Mouse (Mus musculus) kidney, adult 2 months (tissue): ENCODE results near the gene Bcl2l1. TPM values are rescaled to one million over a fixed set of nuclear protein-coding genes. Genes with fewer than 3 reads are reported as not detected.

ENCODE experiments used
- DNase-seq: peaks from one replicate; pipeline ENCODE4 v3.0.0; 2021
- H3K27ac ChIP-seq: fragments of 200-500 bp; 2 replicates; pipeline ENCODE4 v1.5.1; 2012; ENCODE audit warnings: low read depth, low read length, control low read depth, inconsistent platforms; ENCODE audit not compliant: insufficient read depth
- H3K27me3 ChIP-seq: fragments of 200-500 bp; replicated peaks from 2 replicates; pipeline ENCODE4 v1.6.1; 2012; ENCODE audit warnings: mild to moderate bottlenecking, moderate library complexity, low read length, inconsistent platforms; ENCODE audit not compliant: control insufficient read depth, insufficient read depth
- H3K36me3 ChIP-seq: fragments of 200-500 bp; 2 replicates; pipeline ENCODE4 v1.6.1; 2012; ENCODE audit warnings: mild to moderate bottlenecking, moderate library complexity, low read length, inconsistent platforms; ENCODE audit not compliant: control insufficient read depth, insufficient read depth
- H3K4me1 ChIP-seq: fragments of 200-500 bp; 2 replicates; pipeline ENCODE4 v1.6.1; 2011; ENCODE audit warnings: low read length; ENCODE audit not compliant: control insufficient read depth, insufficient read depth
- H3K4me3 ChIP-seq: fragments of 200-500 bp; 2 replicates; pipeline ENCODE4 v1.5.1; 2011; ENCODE audit warnings: mild to moderate bottlenecking, low read depth, low read length, control low read depth; ENCODE audit not compliant: insufficient read depth
- CTCF ChIP-seq: fragments of 200-500 bp; conservative IDR thresholded peaks from 2 replicates; pipeline ENCODE4 v1.5.1; 2011; ENCODE audit warnings: low read depth, mild to moderate bottlenecking, control low read depth, low read length, moderate library complexity, mixed read lengths; ENCODE audit not compliant: insufficient read depth, insufficient read length
- POLR2A ChIP-seq: fragments of 200-500 bp; IDR thresholded peaks from one replicate; pipeline ENCODE4 v1.6.1; 2011; ENCODE audit warnings: low read depth, low read length, control low read depth
- WGBS: fragments of 180-500 bp; shearing (Covaris S2); methylation state at CpG from one replicate; pipeline ENCODE4 v1.1.7; 2018; 5-methylcytosine and 5-hydroxymethylcytosine counted together
- polyA plus RNA-seq: library from polyadenylated mRNA; depleted of rRNA; stranded (reverse); fragments of >200 nt; gene quantifications from 2 replicates; pipeline ENCODE4 v1.2.3, GENCODE M21; 2012

The Bcl2l1 gene
- polyA plus RNA-seq, 1 experiment: 126 TPM

DNA sequence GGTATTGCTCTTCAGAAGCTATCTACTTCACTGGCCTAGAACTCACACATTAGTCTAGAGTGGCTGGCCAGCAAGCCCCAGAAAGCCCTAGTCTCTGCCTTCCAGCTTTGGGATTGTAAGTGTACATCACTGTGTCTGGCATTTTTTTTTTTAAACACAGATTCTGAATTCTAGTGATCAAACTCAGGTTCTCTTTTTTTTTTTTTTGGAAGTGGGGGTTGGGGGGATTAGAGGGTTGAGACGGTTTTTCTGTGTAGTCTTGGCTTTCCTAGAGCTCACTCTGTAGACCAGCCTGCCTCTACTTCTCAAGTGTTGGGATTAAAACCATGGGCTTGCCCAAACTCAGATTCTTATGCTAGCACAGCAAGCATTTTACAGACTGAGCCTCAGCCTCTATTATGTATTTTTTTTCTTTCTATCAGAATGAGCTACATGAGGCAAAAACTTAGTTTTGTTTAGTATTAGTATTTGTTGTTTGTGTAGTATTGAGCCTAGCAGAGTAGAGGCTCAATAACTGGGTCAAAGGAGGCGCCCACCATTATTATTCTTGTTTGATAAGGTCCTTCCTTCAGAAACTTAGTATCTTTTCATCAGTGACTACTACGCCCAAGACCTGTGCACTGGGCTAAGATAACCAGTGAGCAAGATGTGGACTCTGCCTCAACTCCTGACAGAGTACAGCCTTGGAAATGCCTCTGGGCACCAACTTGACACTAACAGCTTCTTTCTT, 6.9 kb downstream of the Bcl2l1 start:
- no peak for TF ChIP-seq CTCF
- no peak for TF ChIP-seq POLR2A
- Histone ChIP-seq H3K27me3 (no peaks in the 10 kb centered on the region), H3K4me3 (no peak overlapping the region), H3K4me1 (peaks cover 50% of the 10 kb centered on the region), H3K36me3 (peaks cover 2% of the 10 kb centered on the region; the same call in 1 of the 2 replicates), H3K27ac (peak overlapping the region; percentile 24; the same call in 1 of the 2 replicates)
- WGBS: 75% methylated on average over 3 of the region's 3 CpGs
- DNase-seq: no peak

DNA sequence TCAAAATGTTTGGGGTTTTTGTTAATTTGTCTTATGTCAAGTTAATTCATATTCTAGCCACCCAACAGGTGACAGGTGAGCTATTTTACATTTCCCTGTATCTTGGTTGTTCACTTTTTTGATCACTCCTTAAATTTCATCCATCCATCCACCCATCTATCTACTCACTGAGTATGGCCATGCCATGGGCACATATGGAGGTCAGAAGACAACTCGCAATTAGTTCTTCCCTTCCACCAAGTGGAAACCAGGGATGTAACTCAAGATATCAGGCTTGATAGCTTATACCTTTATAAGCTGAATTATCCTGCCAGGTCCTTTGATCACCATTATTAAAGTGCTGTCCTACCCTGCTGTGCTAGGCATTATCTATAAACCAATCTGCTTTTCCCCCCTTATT, 7.8 kb downstream of the Bcl2l1 start:
- no peak overlapping the region for H3K27ac ChIP-seq
- no peak overlapping the region for H3K4me3 ChIP-seq
- H3K36me3 ChIP-seq: peaks cover 2% of the 10 kb centered on the region; the same call in 1 of the 2 replicates
- no peaks in the 10 kb centered on the region for H3K27me3 ChIP-seq
- H3K4me1 ChIP-seq: peaks cover 58% of the 10 kb centered on the region
- 83% methylated on average over 1 of the region's 1 CpGs for WGBS
- TF ChIP-seq POLR2A (no peak), CTCF (no peak)
- DNase-seq: no peak

DNA sequence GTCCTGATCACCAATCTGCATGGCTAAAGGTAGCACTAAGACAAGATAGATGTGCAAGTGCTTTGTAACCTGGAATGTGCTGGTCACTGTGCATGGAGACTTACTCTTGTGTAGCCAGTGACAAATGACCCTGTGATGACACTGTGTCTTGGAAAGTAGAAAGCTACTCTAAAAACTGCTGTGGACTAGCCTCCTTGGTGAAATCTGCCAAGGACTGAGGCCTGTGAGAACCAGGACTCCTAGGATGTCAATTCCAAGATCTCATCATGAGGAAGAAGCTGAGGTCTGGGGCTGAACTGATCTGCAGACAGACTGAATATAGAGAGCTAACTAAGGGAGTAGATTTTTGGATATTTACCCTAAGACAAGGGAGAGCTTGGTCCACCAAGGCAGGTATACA, 10.0 kb downstream of the Bcl2l1 start:
- TF ChIP-seq CTCF (no peak), POLR2A (no peak)
- no peak overlapping the region for H3K4me3 ChIP-seq
- H3K4me1 ChIP-seq: peaks cover 70% of the 10 kb centered on the region
- H3K36me3 ChIP-seq: no peaks in the 10 kb centered on the region; the same call in 1 of the 2 replicates
- DNase-seq: no peak
- H3K27me3 ChIP-seq: no peaks in the 10 kb centered on the region
- H3K27ac ChIP-seq: peak overlapping the region; percentile 94

DNA sequence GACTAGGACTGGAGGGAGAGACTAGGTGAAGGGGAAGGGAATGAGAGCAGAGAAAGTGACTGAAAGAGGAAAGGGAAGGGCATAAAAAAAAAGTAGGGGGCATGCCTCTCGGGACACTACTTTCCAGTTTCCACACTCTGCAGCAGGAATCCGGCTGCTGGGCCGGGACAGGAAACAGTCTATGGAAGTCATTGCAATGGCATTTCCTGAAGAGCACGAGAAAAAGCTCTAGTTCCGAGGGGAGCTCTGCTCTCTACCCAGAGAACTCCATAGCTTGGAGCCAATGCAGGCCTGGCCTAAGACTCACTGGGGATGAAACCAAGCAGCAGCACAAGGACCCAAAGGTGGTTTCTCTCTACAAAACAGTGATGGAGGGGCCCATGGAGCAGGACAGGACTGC, 10.5 kb downstream of the Bcl2l1 start:
- no peak for TF ChIP-seq POLR2A
- WGBS: 43% methylated on average over 5 of the region's 5 CpGs
- Histone ChIP-seq H3K27ac (peak overlapping the region; percentile 94), H3K27me3 (no peaks in the 10 kb centered on the region), H3K4me3 (no peak overlapping the region), H3K4me1 (peaks cover 71% of the 10 kb centered on the region), H3K36me3 (no peaks in the 10 kb centered on the region; the same call in 1 of the 2 replicates)
- DNase-seq: peak; percentile 87

DNA sequence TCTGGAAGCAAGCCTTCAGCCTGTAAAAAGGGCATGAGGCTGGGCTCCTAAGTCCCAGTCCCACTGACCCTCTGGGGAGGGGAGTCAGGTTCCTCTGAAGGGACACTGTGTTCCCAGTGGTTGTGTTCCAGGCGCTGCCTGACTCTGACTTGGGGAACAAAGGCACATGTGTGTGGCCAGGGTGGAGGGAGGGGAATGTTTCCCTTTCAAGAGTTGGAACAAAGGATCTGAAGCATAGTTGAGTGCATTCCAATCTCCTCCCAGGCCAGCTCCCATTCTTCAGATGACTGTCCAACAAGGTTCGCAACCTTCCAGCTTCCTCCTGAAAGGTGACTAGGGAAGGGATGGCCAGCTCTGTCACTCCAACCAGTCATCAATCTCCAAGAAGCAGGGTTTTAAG, 11.2 kb downstream of the Bcl2l1 start:
- Histone ChIP-seq H3K4me3 (no peak overlapping the region), H3K36me3 (no peaks in the 10 kb centered on the region; the same call in 1 of the 2 replicates), H3K4me1 (peaks cover 73% of the 10 kb centered on the region), H3K27me3 (no peaks in the 10 kb centered on the region), H3K27ac (peak overlapping the region; percentile 93)
- TF ChIP-seq POLR2A (no peak), CTCF (no peak)
- WGBS: 21% methylated on average over 2 of the region's 2 CpGs
- peak; percentile 93 for DNase-seq

DNA sequence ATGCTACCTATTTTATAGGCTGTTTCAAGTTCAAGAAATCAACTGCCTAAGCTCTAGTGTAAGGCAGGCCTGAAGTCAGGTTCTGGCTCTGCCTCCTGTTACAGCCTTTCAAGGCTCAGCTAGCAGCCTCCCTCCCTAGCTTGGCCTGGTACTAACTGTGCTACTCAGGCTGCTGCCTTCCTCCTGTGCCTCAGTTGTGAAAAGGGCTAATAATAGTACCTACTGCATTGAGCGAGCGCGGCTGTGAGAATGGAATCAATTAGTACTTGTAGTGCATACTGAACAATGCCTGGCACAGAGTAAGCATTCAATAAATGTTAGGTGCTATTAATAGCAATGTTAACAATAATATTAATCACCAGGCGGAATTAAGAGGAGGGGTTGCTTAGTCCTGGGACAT, 11.6 kb downstream of the Bcl2l1 start:
- Histone ChIP-seq H3K36me3 (no peaks in the 10 kb centered on the region; the same call in 1 of the 2 replicates), H3K27ac (peak overlapping the region; percentile 93), H3K4me1 (peaks cover 71% of the 10 kb centered on the region), H3K27me3 (no peaks in the 10 kb centered on the region), H3K4me3 (no peak overlapping the region)
- WGBS: 71% methylated on average over 4 of the region's 4 CpGs
- TF ChIP-seq POLR2A (no peak), CTCF (no peak)
- DNase-seq: no peak

DNA sequence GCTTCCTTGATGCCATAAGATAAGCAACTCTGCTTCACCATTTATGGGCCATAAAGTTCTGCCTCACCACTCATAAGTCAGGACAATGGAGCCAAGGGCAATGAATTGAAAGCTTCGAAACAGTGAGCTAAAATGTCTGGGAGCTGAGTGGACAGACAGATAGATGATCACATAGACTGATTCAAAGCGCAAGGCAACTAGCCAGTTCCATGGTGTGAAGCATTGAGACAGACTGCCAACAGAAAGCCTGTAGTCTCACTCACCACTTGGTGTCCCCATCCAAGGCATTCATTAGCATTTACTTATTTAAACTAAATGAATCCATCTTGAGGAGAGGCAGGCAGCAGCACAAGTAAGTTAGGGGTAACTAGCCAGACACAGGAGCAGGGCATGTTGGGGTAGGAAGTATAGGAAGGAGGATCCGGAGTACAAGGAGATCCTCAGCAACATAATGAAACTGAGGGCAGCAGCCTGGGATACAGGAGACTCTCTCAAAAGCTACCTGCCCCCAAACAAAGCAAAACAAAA, 12.4 kb downstream of the Bcl2l1 start:
- no peak overlapping the region for H3K4me3 ChIP-seq
- DNase-seq: no peak
- H3K27ac ChIP-seq: peak overlapping the region; percentile 93
- no peaks in the 10 kb centered on the region; the same call in 1 of the 2 replicates for H3K36me3 ChIP-seq
- no peaks in the 10 kb centered on the region for H3K27me3 ChIP-seq
- H3K4me1 ChIP-seq: peaks cover 74% of the 10 kb centered on the region
- 87% methylated on average over 3 of the region's 3 CpGs for WGBS
- TF ChIP-seq POLR2A: no peak
- TF ChIP-seq CTCF: no peak
